Mouse (Mus musculus) gastrocnemius, postnatal 25 days (tissue): Measurements from ENCODE around the gene H2afb1. TPM values are rescaled to one million over a fixed set of nuclear protein-coding genes. Genes with fewer than 3 reads are reported as not detected.
"Not testable (repeated sequence)": the region's sequence is repeated elsewhere in the genome, so short reads cannot be mapped to it uniquely, and the experiment has no call there.

Experiments used
- DNase-seq: peaks from one replicate; pipeline ENCODE4 v3.0.0; 2022
- long read RNA-seq, 2 experiments: library from polyadenylated mRNA; stranded (forward); transcript quantifications; one replicate each; pipeline ENCODE4 v2.0.0; 2021
- total RNA-seq, 2 experiments: library from RNA; stranded (reverse); gene quantifications; 1 replicate in 1 of 2; 2 replicates in 1 of 2; pipeline ENCODE4 v1.2.3; 2021

H2afb1 gene
- not detected for total RNA-seq
- long read RNA-seq, experiment 1 = 0 reads
- long read RNA-seq, experiment 2 = 0 reads

GRCm38 (mm10) chrX:117014457-117014856, at the start of gene H2afb1:
TSS of gene H2afb1 (plus strand) at chrX:117014757.
- DNase-seq = not testable (repeated sequence)

GRCm38 (mm10) chrX:117036085-117036484, 21.5 kb downstream of the H2afb1 start:
- DNase-seq = no peak
